Mouse (Mus musculus) left cerebral cortex, postnatal 4 days (tissue): ENCODE data around the gene Ssb. TPM values are rescaled to one million over a fixed set of nuclear protein-coding genes. Genes with fewer than 3 reads are reported as not detected.

Experiments used
- DNase-seq: peaks from one replicate; pipeline ENCODE4 v3.0.0-alpha.2; 2022
- intact Hi-C: fragments of 180-260 bp; cut with DNase I; formaldehyde crosslinking; loops from one replicate; pipeline ENCODE4 v1.15.1; 2025
- total RNA-seq, 2 experiments: library from RNA; stranded (reverse); gene quantifications; 2 replicates each; pipeline ENCODE4 v1.2.3; 2021

Gene Ssb
- 100 to 1,000 TPM; 155 to 170 TPM for total RNA-seq

GRCm38 (mm10) chr2:69861485-69862091, at the start of gene Ssb:
Gene Ssb (plus strand): TSS chr2:69861562.
- intact Hi-C loops, result no loop called here
- DNase-seq, result peak; percentile 96

GRCm38 (mm10) chr2:69816575-69816974, 44.8 kb upstream of the Ssb start:
- intact Hi-C loops, result no loop called here
- DNase-seq, result no peak

- intact Hi-C loops, result no loop called here
- no peak for DNase-seq
These were observed 42.8 kb upstream of the Ssb start for GRCm38 (mm10) chr2:69818350-69819085.

GRCm38 (mm10) chr2:69820201-69820600, 41.2 kb upstream of the Ssb start:
- intact Hi-C loops, result loop anchor here (10.0 kb wide), 1 partner anchor 75 kb away; no protein-coding TSS in a partner anchor
- DNase-seq, result no peak

GRCm38 (mm10) chr2:69821711-69822110, 39.7 kb upstream of the Ssb start, which contains the start of gene Klhl23:
Gene Klhl23 (plus strand): TSS chr2:69821944.
- intact Hi-C loops, result loop anchor here (10.0 kb wide), 1 partner anchor 77 kb away; no protein-coding TSS in a partner anchor
- DNase-seq, result no peak

GRCm38 (mm10) chr2:69822361-69823128, 38.8 kb upstream of the Ssb start:
- intact Hi-C loops, result loop anchor here (10.0 kb wide), 1 partner anchor 78 kb away; no protein-coding TSS in a partner anchor
- peak; percentile 60 for DNase-seq

GRCm38 (mm10) chr2:69823129-69823677, 38.2 kb upstream of the Ssb start:
- intact Hi-C loops, result loop anchor here (10.0 kb wide), 1 partner anchor 78 kb away; no protein-coding TSS in a partner anchor
- DNase-seq, result peak; percentile 60

GRCm38 (mm10) chr2:69825898-69826297, 35.5 kb upstream of the Ssb start:
- intact Hi-C loops, result loop anchor here (10.0 kb wide), 1 partner anchor 81 kb away; no protein-coding TSS in a partner anchor
- DNase-seq, result no peak

- intact Hi-C loops, result loop anchor here (10.0 kb wide), 1 partner anchor 82 kb away; no protein-coding TSS in a partner anchor
- DNase-seq, result peak; percentile 22
These were observed 35.0 kb upstream of the Ssb start for GRCm38 (mm10) chr2:69826380-69826779.

- intact Hi-C loops, result loop anchor here (10.0 kb wide), 1 partner anchor 83 kb away; no protein-coding TSS in a partner anchor
- no peak for DNase-seq
These were observed 33.3 kb upstream of the Ssb start for GRCm38 (mm10) chr2:69828031-69828430.

GRCm38 (mm10) chr2:69829680-69830079, 31.7 kb upstream of the Ssb start:
- intact Hi-C loops, result loop anchor here (10.0 kb wide), 1 partner anchor 85 kb away; no protein-coding TSS in a partner anchor

GRCm38 (mm10) chr2:69830116-69830515, 31.2 kb upstream of the Ssb start:
- intact Hi-C loops, result no loop called here
- no peak for DNase-seq

More at GRCm38 (mm10) chr2:69829680-69830079, 31.7 kb upstream of the Ssb start:
- no peak for DNase-seq

GRCm38 (mm10) chr2:69837244-69837967, 24.0 kb upstream of the Ssb start:
- DNase-seq, result no peak
- intact Hi-C loops, result no loop called here

GRCm38 (mm10) chr2:69837996-69838395, 23.4 kb upstream of the Ssb start:
- intact Hi-C loops, result no loop called here
- DNase-seq, result no peak

GRCm38 (mm10) chr2:69838707-69839106, 22.7 kb upstream of the Ssb start:
- no peak for DNase-seq
- intact Hi-C loops, result no loop called here

- intact Hi-C loops, result no loop called here
- DNase-seq, result peak; percentile 55
These were observed 21.1 kb upstream of the Ssb start for GRCm38 (mm10) chr2:69840261-69840660.

GRCm38 (mm10) chr2:69849215-69849614, 12.1 kb upstream of the Ssb start:
- intact Hi-C loops, result no loop called here

GRCm38 (mm10) chr2:69851427-69852058, 9.8 kb upstream of the Ssb start:
- no peak for DNase-seq
- intact Hi-C loops, result no loop called here

More at GRCm38 (mm10) chr2:69849215-69849614, 12.1 kb upstream of the Ssb start:
- DNase-seq, result no peak

- DNase-seq, result no peak
- intact Hi-C loops, result no loop called here
These were observed 5.0 kb upstream of the Ssb start for GRCm38 (mm10) chr2:69856392-69856791.
